Mouse (Mus musculus): ENCODE data around the gene Pear1. TPM values are rescaled to one million over a fixed set of nuclear protein-coding genes. Genes with fewer than 3 reads are reported as not detected.

Pear1 gene
- total and polyA plus RNA-seq, 3 experiments, result 0.20 to 1.2 (median 0.46) TPM

- no peak for DNase-seq (ENCODE audit: extremely low read depth)
These were observed 45.8 kb downstream of the Pear1 start for GRCm38 (mm10) chr3:87778283-87778682.

GRCm38 (mm10) chr3:87771088-87771487 is 53.0 kb downstream of the Pear1 start:
- Histone ChIP-seq H3K79me2 (replicated peaks; ENCODE audit: control insufficient read depth, extremely low read depth, insufficient read depth, poor library complexity, severe bottlenecking) (no peaks in the 10 kb centered on the region), H3K9me3 (replicated peaks; ENCODE audit: low read length) (no peaks in the 10 kb centered on the region), H3K36me3 (replicated peaks in 1 of 2; ENCODE audit: control insufficient read depth in 1 of 2, insufficient read depth in 1 of 2, low read length in 1 of 2) (no peaks in the 10 kb centered on the region), H3K27me3 (replicated peaks) (peaks cover 73% of the 10 kb centered on the region), H3K27ac (ENCODE audit: insufficient read depth, low read depth) (no peak overlapping the region), H3K4me1 (ENCODE audit: control insufficient read depth in 1 of 2, insufficient read depth in 2 of 2) (peaks cover 0 to 9% of the 10 kb centered on the region in 2 experiments; a peak in 2 of 4 replicates), H3K4me3 (replicated peaks in 1 of 3; ENCODE audit: low read depth in 2 of 3, low read length in 2 of 3, poor library complexity in 1 of 3) (no peak overlapping the region), H3K9ac (ENCODE audit: insufficient read depth, low read depth) (no peak overlapping the region), H3K4me2 (ENCODE audit: insufficient read depth, low read depth, poor library complexity, severe bottlenecking) (no peak overlapping the region)
- TF ChIP-seq ZMIZ1 (IDR thresholded peaks at IDR 0.05; ENCODE audit: low read depth, low read length) (no peak), MAFK (IDR thresholded peaks at IDR 0.05; ENCODE audit: insufficient replicate concordance, low read length) (no peak), GABPA (IDR thresholded peaks at IDR 0.05; ENCODE audit: insufficient replicate concordance, low read depth, low read length) (no peak), PAX5 (IDR thresholded peaks at IDR 0.05; ENCODE audit: low read length) (no peak), MYC (IDR thresholded peaks at IDR 0.05; ENCODE audit: low read depth, low read length) (no peak), TCF12 (IDR thresholded peaks at IDR 0.05; ENCODE audit: low read depth, low read length) (no peak), UBTF (IDR thresholded peaks at IDR 0.05; ENCODE audit: low read depth, low read length) (no peak), TBP (conservative IDR thresholded peaks at IDR 0.05; ENCODE audit: low read depth, low read length) (no peak), E2F4 (IDR thresholded peaks at IDR 0.05; ENCODE audit: insufficient replicate concordance, low read depth, low read length) (no peak), ZKSCAN1 (IDR thresholded peaks at IDR 0.05; ENCODE audit: borderline replicate concordance, low read depth, low read length) (no peak), USF1 (IDR thresholded peaks at IDR 0.05; ENCODE audit: low read depth, low read length) (no peak)
- no peak for DNase-seq (ENCODE audit: extremely low read depth)
- in situ Hi-C loops (cut with MboI; ENCODE audit: low pct_ligation_motif_present, low pct_unique_long_range_greater_than_20kb, low sequenced_read_pairs) (no loop called here), dilution Hi-C loops (cut with MboI; ENCODE audit: extremely low pct_ligation_motif_present, extremely low pct_unique_long_range_greater_than_20kb, low sequenced_read_pairs) (no loop called here)

More at GRCm38 (mm10) chr3:87778283-87778682, 45.8 kb downstream of the Pear1 start:
- Histone ChIP-seq H3K9ac (ENCODE audit: insufficient read depth, low read depth) (no peak overlapping the region), H3K4me3 (replicated peaks in 1 of 3; ENCODE audit: low read depth in 2 of 3, low read length in 2 of 3, poor library complexity in 1 of 3) (no peak overlapping the region), H3K27ac (ENCODE audit: insufficient read depth, low read depth) (no peak overlapping the region), H3K79me2 (replicated peaks; ENCODE audit: control insufficient read depth, extremely low read depth, insufficient read depth, poor library complexity, severe bottlenecking) (no peaks in the 10 kb centered on the region), H3K27me3 (replicated peaks) (peaks cover 90% of the 10 kb centered on the region), H3K36me3 (replicated peaks in 1 of 2; ENCODE audit: control insufficient read depth in 1 of 2, insufficient read depth in 1 of 2, low read length in 1 of 2) (no peaks in the 10 kb centered on the region), H3K4me2 (ENCODE audit: insufficient read depth, low read depth, poor library complexity, severe bottlenecking) (no peak overlapping the region), H3K4me1 (ENCODE audit: control insufficient read depth in 1 of 2, insufficient read depth in 2 of 2) (peaks cover under 1 to 11% of the 10 kb centered on the region in 2 experiments), H3K9me3 (replicated peaks; ENCODE audit: low read length) (no peaks in the 10 kb centered on the region)
- in situ Hi-C loops (cut with MboI; ENCODE audit: low pct_ligation_motif_present, low pct_unique_long_range_greater_than_20kb, low sequenced_read_pairs), result no loop called here
- TF ChIP-seq EP300 (IDR thresholded peaks at IDR 0.05; ENCODE audit: low read length), result no peak
- no peak for TF ChIP-seq USF2 (conservative IDR thresholded peaks at IDR 0.05; ENCODE audit: low read depth, low read length)
- TF ChIP-seq SIN3A (IDR thresholded peaks at IDR 0.05; ENCODE audit: low read length), result no peak
- no peak for TF ChIP-seq MAFK (IDR thresholded peaks at IDR 0.05; ENCODE audit: insufficient replicate concordance, low read length)
- TF ChIP-seq USF1 (IDR thresholded peaks at IDR 0.05; ENCODE audit: low read depth, low read length), result no peak
- dilution Hi-C loops (cut with MboI; ENCODE audit: extremely low pct_ligation_motif_present, extremely low pct_unique_long_range_greater_than_20kb, low sequenced_read_pairs), result no loop called here

Measured in CH12.LX (cell line).